Mouse (Mus musculus) brain, embryonic 14.5 days (tissue): ENCODE results near the gene Myo18b. TPM values are rescaled to one million over a fixed set of nuclear protein-coding genes. Genes with fewer than 3 reads are reported as not detected.
A peak's percentile ranks its signal among the peaks of the same experiment; 100 is the strongest.

ENCODE experiments used
- DNase-seq: peaks from one replicate; pipeline ENCODE4 v3.0.0-alpha.2; 2011; ENCODE audit warnings: low read depth
- CTCF ChIP-seq: fragments of 200-500 bp; IDR thresholded peaks from 2 replicates; pipeline ENCODE4 v1.5.1; 2012; ENCODE audit warnings: inconsistent platforms, mild to moderate bottlenecking, moderate library complexity, borderline replicate concordance; ENCODE audit not compliant: insufficient read depth, insufficient read length; ENCODE audit errors: extremely low read depth
- POLR2A ChIP-seq: fragments of 200-500 bp; IDR thresholded peaks from 2 replicates; pipeline ENCODE4 v1.6.1; 2012; ENCODE audit warnings: mild to moderate bottlenecking, inconsistent platforms, borderline replicate concordance; ENCODE audit not compliant: poor library complexity, insufficient read depth, insufficient read length, severe bottlenecking; ENCODE audit errors: extremely low read depth
- polyA plus RNA-seq: library from polyadenylated mRNA; depleted of rRNA; stranded (reverse); fragments of >200 nt; gene quantifications from 2 replicates; pipeline ENCODE4 v1.2.3, GENCODE M21; 2012

The Myo18b gene
- polyA plus RNA-seq, 1 experiment: 1.8 TPM

DNA sequence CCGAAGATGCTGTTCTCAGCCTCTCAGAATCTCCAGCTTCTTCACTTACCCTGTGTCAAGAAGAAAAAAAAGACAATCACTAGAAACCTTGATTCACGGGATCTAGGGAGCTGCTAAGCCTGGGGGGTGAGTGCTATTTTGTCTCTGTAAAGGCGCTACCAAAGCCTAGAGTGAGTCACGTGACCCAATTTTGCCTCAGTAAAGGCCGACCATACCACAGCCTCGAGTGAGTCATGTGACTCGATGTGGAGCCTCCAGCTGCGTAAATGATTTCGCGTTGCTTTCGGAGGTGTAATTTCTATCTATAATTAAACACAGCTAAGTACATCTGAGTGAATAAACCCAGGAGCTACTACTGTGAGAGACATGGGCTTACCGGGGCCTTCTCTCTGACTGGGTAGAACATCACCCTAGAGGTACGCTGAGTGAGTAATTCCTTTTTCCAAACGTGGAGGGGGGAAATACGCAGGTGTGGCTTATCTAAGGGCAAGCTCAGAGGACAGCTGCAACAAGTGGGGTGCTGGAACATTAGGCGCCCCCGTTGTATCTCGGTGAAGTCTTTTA is 202.8 kb downstream of the Myo18b start:
- DNase-seq: peak; percentile 73
- TF ChIP-seq CTCF (no peak), POLR2A (no peak)

DNA sequence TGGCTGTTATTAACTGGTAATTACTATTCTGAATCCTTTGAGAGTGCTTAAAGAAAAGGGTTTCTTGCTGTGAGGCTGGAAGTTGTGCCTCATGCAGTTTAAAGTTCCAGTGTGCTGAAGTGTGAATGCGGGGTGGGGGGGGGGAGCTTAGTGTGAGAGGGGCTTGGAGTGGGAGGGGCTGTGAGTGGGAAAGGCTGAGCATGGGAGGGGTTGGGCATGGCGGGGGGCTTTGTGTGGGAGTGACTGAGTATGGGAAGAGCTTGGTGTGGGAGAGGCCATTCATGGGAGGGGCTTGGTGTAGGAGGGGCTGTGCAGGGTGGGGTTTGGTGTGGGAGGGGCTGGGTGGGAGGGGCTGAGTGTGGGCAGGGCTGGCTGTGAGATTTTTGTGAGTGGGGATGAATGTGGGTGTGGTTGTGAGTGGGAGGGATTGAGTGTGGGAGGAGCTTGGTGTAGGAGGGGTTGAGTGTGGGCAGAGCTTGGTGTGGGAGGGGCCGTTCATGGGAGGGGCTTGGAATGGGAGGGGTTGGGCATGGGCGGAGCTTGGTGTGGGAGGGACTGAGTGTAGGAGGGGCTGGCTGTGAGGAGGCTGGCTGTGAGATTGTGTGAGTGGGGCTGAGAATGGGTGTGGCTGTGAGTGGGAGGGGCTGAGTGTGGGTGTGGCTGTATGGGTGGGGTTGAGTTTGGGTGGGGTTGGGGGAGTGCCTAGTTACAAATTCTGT is 208.9 kb downstream of the Myo18b start:
- no peak for TF ChIP-seq CTCF
- TF ChIP-seq POLR2A: no peak
- peak; percentile 65 for DNase-seq

DNA sequence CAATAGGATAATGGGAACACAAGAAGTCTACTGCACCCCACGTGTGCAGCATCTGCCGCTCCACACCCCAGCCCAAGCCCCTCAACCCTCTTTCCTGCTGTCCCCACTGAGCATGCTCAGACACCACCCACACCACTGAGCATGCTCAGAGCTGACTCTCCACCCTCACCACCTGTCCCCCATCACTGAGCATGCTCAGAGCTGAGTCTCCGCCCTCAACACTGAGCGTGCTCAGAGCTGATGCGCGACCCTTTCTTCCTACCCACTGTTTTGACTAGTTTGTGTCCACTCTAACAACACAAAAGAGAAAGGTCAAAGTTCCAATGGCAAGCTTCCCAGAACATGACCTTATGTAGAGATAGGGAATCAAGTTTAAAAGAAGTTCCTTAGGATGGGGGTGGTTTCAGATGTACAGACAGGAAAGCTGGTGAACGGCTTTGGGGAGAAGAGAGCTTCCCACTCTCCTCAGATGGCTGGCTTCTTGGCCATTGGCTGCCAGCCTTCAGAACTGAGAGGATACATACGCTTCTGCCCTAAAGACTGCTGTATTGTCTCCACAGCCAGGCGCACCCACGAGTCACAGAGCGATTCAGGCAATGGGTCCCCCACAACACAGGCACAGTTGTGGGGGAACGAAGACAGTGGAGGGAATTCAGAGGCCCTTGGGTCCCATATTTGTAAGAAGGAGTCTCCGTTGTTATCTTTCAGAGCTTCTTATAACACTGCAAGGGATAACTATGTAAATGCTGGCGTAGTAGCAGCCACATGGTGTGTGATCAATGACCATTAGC is 209.7 kb downstream of the Myo18b start:
- TF ChIP-seq CTCF (no peak), POLR2A (no peak)
- DNase-seq: no peak

DNA sequence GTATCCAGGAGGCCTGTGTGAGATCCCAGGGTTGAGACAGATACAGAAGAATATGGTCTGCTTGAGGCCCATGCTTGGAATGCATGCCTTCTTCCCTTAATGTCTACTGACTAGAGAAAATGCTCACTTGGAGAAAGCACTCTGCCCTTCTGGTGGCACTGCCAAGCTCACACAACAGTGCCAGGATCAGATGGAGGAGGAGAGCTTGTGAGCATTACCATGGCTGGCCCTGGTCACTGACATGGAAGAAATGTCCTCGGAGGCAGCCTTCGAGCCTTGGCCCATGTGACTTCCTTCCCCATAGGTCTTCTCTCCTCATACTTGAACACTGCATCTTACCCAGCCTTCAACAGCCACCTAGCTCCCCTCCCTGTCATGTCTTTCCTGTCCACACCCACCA is 216.9 kb downstream of the Myo18b start:
- DNase-seq: no peak
- TF ChIP-seq POLR2A (no peak), CTCF (no peak)

DNA sequence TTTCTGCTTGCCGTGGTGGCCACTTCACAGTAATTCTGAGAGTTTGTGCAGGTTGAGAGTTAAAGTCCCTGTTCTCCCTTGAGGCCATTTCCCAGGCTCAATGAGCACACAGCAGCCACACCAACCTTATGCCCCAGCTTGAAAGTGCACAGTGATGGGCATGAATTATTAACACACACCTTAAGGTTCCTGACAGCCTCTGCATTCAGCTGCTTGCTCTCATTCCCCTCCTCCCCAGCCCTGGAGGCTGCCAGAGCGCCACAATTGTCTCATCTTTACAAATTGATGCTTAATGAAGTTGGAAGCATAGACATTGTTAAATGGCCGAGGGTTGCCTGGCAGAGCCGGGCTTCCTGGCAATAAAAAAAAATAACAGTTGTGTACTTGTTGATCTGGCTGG is 218.0 kb downstream of the Myo18b start:
- DNase-seq: peak; percentile 71
- TF ChIP-seq CTCF: no peak
- TF ChIP-seq POLR2A: no peak

DNA sequence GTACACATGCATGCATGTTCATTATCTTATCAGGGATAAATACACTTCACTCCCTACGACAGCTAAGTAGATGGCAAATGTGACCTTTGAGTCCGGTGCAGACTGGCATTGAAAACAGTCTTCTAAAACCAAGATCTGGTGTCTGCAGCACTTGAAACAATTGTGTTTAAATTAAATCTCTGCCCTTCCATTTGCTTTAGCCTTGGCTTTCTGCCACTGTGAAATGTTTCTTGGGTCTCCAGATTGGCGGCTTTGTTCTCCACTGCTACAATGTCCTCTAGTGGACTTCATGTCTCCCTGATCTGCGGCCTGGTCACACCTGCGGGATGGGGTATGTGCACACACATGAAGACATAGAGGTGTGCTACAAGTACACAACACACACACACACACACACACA is 221.4 kb downstream of the Myo18b start:
- no peak for DNase-seq
- TF ChIP-seq POLR2A (no peak), CTCF (no peak)

DNA sequence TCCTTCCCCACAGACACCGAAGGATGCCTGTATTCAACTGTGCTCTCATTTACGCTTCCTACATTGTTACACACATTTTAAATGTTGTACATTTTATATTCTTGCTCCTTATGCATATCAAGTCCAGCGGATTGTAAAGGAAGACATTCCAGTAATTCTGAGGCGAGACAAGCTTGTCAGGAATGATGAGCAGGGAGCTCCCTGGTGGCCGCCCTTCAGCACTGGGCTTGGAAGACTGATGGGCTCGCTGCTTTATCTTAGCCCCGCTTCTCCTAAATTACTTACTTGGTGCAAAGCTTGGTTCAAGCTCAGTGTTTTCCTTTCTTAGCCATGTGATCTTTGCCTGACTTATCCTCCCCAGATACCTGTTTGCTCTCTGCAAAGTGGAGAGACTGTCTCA is 223.7 kb downstream of the Myo18b start:
- DNase-seq: no peak
- TF ChIP-seq POLR2A (no peak), CTCF (0 out of 2 replicates have a peak, but pooled peaks have one; percentile 9)

DNA sequence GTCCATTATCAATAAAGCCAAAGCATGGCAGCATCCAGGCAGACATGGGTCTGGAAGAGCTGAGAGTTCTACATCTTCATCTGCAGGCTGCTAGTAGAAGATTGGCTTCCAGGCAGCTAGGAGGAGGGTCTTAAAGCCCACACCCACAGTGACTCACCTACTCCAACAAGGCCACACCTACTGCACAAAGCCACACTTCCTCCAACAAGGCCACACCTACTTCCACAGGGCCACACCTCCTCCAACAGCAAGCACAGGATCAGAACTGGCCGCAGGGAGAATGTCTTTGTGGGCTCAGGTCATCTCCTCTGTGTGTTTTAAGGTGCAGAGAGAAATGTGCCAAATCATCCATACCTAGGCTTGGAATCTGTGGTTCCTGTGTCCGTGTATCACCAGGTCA is 224.2 kb downstream of the Myo18b start:
- no peak for DNase-seq

DNA sequence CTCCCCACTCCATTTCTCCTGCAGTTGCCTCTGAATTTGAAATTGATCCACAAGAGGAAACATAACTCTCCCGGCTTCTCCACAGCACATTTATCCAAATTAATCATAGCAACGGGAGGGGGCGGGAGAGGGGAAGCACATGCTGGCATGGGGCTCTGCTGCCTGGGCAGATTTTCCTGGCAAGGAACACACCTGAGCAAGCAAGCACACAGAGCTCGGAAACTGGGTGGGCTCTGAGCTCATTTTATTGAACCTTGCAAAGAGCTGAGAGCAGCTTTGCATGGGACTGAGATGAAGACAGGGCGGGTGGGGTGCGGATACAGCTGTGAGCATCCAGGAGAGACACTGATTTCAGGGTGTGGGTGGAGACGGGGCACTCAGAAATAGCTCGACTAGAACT is 229.0 kb downstream of the Myo18b start:
- TF ChIP-seq CTCF (no peak), POLR2A (no peak)
- DNase-seq: no peak

More for the DNA sequence above, 224.2 kb downstream of the Myo18b start:
- TF ChIP-seq CTCF (no peak), POLR2A (no peak)

DNA sequence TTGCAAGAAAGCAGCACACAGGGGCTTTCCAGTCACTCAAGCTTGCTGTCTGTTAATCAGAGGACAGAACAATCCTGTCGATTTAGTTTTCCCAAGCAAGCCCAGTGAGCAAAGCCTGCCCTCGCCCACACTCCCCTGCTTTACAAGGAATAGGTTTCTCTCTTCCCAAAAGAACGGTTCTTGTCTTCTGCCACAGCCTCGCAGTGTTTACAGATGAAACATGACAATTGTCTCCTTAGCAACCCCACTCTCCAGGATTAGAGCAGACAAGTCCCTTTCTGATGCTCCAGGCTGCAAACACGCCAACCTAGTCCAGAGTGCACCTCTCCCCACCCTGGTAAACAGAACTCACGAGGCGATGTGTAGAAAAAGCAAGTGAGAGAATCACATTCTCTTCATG is 230.5 kb downstream of the Myo18b start:
- peak; percentile 56 for DNase-seq
- no peak for TF ChIP-seq POLR2A

DNA sequence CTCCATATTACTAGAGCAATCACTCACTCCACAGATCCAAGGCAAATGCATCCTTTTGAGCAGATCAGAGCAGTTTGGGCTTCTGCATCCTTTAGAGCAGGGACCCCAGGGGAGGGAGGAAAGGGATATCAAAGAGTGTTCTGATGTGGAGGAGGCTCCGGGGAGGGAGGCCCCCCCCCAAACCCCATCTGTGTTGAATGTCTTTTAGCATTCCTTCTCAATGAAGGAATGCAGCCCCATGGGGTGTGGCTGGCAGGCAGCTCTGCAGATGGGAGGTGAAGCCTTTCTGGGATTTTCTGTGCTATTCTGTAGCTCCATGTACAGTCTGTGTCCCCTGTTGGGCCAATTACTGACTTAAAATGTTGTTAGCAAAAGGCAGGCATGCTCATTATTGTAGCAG is 232.5 kb downstream of the Myo18b start:
- TF ChIP-seq POLR2A (no peak), CTCF (no peak)
- DNase-seq: peak; percentile 88

DNA sequence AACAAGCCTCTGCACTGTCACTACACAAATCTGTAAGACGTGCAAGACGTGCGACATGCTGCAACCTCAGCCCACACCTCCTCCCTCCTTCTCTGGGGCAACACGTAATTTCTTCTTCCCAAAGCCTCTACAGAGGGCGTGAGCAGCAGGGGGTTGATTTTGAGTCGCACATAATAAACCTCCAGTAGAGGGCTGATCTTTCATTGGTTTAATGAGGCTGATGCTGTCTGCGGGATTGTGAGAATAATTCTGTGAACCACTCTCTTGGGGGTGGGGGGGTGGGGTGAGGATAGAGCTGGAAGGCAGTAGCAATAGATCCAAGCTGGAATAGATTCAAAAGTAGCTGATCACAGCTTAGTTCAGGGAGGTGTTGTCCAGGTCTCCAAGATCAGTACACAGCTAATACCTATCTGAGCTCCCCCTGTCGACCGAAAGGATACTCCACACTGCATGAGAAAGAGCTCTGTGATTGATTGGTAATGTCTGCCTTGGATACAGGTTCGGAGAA is 235.2 kb downstream of the Myo18b start:
- TF ChIP-seq CTCF (peak; percentile 22; the same call in 1 of the 2 replicates), POLR2A (no peak)
- DNase-seq: peak; percentile 93

DNA sequence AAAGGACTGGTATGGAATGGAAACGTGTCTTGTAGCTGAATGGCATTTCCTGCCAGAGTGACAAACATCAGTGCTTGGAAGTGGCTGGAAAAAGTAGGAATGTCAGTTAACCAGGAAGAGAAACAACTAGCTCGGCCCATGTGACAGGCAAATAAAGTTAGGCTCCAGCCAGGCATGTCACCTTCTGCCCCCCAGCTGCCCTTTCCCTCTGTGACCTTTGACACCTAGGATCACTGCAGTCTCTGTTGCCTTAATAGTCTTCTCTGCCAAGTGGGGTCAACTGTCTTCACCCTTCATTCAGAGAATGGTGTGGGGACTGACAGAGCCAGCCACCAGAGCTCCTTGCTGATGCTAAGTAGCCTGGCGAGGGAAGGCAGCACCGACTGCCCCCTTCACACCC is 236.9 kb downstream of the Myo18b start:
- no peak for DNase-seq
- TF ChIP-seq CTCF (no peak), POLR2A (no peak)
